Mouse (Mus musculus) right cerebral cortex, adult 18-20 months (tissue): ENCODE data around the gene Yju2.

Experiments used
- DNase-seq: peaks from one replicate; pipeline ENCODE4 v3.0.0; 2022; ENCODE audit warnings: mixed read lengths

Gene Yju2

DNA sequence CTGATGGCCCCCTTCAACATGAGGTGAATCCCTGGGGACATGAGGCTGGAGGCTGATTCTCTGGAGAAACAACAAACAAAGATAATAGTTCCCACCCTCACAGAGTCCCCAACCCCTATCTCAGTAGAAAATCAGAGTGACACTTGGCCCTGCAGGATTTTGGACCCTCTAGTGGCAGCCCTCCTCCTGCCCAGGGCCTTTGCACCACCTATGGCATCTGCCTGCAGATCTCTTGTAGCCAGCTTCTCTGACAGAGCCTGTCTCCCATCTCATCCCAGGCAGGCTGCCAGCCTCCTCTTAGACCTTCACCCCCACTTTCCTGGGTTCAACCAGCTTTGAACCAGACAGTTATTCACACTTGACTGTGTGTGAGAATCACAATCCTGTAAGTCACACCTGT is 1.9 kb downstream of the Yju2 start:
- DNase-seq = no peak

DNA sequence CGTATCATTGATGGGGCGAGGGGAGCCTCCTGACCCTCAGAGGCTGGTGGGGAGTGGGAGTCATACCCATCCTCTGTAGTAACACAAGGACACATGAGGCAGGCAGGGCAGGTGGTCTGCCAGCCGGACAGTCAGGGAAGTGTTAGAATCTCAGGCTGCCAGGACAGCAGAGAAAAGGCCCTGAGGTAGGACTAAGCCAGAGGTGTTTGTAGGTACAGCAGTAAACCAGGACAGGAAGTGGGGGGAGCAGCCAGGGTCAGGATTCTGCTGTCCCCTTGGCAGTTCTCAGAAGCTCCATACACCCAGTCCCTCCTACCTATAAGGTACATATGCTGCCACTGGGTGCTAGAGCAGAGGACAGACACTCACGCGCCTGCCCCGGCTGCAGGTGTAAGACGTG is 2.7 kb downstream of the Yju2 start:
- no peak for DNase-seq

DNA sequence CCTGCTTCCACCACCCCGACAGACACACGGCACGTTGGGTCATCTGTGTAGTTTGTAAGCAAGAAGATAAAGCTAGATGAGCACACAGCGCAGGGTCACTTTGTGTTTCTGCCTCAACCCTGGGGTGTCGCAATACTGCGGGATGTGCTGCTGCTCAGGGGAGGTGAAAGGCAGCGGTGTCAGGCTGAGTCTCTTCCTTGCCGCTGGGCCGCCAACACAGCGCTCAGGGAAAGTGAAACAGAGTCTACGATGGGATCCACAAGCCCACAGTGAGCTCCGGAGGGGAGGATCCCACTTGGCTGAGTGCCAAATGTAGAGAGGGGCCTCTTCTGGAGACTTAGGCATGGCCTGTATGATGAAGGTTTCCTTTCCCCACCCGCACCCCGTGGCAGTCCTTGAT is 4.3 kb downstream of the Yju2 start:
- no peak for DNase-seq

DNA sequence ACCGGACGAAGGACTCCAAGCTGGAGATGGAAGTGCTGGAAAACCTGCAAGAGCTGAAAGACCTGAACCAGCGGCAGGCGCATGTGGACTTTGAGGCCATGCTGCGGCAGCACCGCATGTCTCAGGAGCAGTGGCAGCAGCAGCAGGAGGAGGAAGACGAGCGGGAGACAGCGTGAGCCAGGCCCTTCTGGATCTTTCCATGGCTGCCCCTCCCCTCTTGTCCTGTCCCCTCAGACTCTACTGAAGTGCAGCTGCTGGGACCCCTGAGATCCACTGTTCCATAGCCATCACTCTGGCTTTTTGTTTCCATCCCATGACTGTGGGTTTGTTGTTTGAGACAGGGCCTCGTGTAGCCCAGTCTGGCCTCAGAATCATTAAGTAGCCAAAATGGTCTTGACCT is 5.6 kb downstream of the Yju2 start:
- DNase-seq = no peak

DNA sequence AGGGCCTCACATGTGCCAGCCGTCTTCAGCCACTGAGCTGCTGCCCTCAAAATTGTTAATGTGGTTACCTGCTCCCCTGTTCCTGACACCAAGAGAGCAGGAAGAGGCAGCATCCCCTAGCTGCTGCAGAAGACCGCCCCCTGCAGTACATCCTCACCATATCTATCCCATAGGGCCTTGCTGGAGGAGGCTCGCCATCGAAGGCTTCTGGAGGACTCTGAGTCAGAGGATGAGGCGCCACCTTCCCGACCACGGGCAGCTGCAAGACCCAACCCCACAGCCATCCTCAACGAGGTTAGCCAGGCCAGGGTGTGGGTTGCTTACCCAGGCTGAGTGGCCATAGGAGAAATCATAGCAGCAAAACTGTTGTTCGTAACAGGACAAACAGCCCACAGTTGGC is 6.1 kb downstream of the Yju2 start:
- no peak for DNase-seq

DNA sequence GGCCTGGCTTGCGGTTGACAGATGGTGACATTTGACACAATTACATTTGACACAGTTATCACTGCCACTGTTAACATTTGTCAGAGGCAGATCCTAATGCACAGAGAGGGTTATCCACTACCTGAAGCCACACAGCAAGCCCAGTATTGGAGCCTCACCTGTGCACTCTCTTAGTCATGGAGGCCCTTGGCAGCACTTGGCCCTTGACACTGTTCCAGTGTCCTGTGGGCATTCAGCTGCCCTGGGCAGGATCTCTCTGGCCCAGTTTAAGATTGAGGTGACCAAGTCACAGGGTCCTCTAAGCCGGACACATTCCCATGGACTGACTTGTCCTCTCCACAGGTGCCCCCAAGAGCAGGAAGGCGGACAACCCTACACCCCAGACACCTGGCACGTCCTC is 8.3 kb downstream of the Yju2 start:
- no peak for DNase-seq

DNA sequence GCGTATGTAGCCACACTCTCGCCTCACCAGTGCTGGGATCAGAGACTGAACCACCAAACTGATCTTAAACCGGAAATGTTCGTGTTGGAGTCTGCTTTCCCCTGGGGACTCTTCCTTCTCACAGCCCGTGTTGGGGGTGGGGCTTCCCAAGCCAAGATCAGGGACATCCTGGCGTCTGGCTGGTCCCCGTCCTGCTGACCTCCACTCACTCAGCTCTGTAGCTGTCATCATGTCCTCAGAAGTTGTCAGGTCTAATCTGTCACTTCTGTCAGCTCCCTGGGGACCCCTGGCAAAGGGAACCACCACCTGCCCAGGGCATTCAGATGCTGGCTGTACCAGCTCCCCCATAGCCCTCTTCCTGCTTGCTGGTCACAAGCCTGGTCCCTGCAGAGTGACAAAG is 9.3 kb downstream of the Yju2 start:
- no peak for DNase-seq

DNA sequence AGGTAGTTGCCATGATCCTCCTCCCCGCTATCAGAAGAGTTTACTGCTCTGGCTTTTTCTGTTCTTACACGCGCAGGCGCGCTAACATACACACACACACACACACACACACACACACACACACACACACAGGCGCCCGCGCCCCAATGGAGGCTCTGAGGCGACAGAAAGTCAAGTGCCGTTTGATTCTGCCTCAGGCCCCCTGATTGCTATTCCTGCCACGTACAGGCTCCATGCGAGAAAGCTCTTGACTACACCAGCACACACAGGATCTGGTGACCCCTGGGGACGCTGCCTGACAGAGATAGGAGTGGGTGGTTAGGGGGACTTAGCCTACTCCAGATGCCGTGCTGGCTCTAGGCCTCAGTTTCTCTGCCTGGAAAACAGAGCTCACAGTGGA is 10.7 kb downstream of the Yju2 start:
- no peak for DNase-seq

DNA sequence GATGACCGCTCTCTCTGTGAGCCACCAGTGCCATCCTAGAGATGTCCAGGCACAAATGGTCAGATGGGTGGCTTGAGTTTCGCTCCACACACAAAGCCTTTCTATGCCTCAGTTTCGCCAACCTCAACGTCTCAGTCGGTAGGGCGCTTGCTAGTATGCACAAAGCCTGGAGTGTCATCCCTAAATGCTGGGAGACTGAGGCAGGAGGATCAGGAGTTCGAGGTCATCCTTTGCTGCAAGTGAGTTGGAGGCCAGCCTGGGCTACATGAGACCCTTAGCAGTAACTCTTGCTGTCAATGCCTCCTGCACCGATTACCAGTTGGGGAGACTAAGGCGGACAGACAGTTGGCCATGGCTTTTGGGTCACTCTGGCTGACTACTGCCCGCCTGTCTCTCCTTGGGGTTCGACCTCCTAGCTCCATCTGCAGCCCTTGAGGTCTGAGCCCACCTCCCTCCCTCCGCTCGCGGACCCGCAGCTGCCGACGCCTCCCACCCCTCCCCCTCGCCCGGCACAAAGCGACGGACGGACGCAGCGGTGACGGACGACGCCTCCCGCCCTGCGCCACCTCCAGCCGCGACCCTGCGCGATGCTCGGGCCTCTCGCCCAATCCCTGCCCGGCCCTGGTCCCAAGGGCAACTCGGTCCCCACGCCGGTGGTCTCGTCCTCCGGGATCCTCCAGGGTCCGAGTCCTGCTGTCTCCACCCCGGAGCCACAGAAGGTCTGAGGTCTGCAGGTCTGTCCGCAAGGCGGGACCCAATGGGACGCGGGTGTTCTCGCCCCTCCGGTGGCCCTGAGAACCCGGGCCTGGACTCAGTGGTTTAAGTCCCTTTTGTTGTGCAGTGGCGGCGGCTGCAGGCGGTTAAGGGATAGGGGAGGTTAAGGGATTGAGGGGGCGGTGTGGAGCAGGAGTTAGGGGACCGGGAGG is 11.3 kb downstream of the Yju2 start, which contains the start of gene Shd:
TSS of gene Shd (plus strand) at position 502 of the 926 bp plus-strand sequence.
- no peak for DNase-seq

DNA sequence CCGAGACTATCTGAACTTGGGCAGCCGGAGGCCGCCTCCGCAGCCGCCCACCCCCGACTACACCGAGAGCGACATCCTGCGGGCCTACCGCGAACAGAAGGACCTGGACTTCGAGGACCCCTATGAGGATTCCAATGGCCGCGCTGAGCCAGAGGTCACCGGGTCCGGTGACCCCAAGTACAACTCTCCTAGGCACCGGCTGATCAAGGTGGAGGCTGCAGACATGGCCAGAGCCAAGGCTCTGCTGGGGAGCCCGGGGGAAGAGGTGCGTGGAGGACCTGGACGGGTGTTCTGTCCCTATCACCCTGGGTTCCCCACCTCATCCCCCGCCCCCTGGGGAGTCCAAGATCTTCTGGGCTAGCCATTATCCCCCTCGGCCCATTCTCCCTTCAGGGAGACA is 12.6 kb downstream of the Yju2 start:
- no peak for DNase-seq

DNA sequence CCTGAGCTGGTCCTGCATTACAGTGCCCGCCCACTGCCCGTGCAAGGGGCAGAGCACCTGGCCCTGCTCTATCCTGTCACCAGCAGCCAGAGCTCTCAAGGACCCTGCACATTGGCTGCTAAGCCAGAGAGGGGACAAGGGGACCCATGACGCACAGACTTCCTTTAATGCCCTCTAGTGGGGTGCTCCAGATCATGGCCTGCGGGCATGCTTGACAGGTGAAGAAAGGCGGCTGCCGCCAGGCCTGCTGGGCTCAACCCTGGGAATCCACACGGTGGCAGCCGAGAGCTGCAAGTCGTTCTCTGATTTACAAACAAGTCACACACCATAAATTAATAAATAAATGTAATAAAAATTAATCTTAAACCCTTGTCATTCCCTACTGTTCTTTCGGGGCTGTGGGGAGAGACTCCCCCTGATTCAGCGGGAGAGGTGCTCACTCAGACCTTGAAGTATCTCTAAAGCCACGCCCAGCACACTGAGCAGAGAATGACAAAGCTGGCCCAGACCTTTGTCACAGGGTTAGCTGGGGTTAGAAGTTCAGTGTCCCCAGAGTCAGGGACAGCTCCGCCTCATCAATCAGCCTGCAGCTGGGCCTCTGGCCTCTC is 17.5 kb downstream of the Yju2 start:
- DNase-seq = peak; percentile 75

DNA sequence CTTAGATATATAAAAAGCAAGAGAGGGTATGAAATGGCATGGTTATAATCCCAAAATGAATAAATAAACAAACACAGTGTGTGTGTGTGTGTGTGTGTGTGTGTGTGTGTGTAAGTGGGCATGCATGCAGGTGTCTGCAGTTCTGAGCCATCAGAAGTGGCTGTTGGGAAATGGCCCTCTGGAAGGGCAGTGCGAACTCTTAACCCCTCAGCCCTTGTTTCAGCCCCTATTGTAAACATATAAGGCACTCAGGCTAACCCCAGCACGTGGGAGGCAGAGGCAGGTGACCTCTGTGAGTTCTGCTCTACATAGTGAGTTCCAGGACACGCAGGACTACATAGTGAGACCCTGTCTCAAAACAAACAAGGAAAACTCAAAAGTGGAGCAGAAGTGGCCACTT is 18.4 kb downstream of the Yju2 start:
- DNase-seq = no peak

DNA sequence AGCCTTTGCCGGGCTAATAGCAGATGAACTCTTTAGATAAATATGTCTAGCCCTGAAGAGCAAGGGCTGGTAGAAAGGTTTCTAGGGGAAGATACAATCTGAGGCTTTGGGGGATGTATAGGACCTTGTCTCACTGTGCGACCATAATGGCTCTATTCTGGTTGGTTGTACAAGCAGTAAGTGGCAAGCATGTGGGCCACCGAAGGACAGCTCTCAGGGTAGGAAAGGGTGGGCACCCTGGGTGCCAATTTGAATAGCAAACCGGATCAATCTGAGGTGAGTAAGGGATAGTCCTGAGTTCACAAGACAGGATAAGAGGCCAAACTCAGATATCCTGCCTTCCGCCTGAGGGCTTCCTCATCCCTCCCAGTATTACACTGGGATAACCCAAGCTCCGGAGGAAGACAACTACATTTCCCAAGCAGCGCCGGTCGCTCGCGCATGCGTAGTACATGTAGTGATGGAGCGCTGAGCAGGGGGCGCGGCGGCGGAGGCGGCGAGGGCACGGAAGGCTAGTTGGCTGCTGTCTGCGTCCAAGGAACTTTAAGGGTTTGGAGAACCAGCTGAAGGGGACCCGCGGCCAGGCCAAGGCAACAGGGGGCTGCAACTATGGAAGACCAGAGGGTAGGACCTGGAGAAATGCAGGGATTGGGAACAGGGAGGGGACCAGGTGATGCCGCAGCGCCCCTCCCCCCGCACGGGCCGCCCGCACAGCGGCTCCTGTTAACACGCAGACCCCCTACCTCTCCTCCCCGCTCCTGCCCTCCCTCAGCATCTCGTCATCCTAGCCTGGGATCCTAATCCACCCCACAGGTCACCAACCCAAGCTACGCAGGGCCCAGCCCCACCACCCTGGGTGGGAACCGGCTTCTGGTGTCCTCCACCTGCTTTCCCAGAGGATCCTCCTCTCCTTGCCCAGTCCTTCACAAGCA is 27.4 kb downstream of the Yju2 start, which contains the start of gene Fsd1:
TSS of gene Fsd1 (plus strand) at position 480 of the 932 bp plus-strand sequence.
- peak; percentile 90 for DNase-seq

DNA sequence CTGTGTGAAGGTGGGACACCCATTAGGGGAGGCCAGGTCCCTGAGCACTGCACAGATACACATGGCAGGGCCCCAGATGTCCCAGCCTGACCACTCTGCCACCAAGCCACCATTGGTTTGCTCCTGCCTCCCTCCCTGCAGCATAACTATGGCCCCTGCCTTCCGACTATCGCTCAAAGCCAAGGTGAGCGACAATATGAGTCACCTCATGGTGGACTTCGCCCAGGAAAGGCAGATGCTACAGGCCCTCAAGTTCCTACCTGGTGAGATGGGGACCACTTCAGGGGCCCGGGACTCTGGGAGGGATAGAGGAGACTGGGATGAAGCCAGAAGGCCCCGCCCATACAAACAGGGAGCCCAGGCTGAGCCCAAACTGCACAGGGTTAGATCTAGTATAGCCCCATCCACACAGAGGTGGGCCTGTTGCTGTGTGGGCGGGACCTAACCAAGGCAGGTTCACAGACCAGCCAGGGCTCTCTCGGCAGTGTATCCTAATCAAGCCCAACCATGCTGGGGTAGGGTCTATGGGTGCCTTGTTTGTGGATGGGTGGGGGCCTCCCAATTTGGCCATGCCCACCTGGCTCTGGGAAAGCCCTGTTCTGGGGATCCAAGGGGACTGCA is 31.5 kb downstream of the Yju2 start:
- no peak for DNase-seq

DNA sequence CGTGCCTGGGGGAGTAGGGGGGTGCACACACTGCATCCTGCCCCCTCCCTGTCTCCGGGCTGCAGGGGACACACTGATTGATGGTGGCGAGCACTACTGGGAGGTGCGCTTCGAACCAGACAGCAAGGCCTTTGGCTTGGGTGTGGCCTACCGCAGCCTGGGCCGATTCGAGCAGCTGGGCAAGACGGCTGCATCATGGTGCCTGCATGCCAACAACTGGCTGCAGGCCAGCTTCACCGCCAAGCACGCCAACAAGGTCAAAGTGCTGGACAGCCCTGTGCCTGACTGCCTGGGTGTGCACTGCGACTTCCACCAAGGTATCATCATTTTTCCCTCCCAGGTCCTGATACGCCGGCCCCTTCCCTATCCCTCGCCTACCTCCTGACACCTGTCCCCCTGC is 37.1 kb downstream of the Yju2 start:
- DNase-seq = no peak

DNA sequence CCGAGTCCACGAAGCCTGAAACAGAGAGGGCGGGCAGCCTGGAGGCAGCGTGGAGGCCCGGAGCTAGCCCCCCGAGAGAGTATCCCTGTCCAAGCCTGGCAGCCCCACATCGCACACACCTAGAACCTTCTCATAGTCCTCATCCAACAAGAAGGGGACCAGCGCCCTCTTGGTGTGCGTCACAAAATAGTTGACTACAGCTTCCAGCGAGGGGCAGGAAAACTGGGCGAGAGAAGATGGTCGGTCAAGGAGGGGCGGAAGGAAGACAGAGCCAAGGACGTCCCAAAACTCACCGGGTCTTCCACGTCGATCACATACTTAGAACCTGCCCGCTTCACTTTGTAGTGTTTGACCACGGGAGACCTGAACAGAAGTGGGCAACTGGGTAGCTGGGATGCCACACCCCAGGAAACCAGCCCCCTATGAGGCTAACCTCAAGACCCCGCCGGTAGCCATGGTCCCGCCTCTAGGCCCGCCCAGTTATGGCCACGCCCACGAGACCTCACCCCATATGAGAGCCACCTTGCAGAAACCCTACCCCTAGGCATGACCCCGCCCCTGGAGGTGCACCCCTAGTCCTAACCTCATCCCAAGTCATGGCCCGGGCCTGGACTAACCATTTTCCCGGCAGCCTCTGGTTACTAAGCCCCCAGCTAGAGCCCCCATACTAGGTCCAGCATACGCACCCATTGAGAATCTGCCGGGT is 41.0 kb downstream of the Yju2 start:
- no peak for DNase-seq

DNA sequence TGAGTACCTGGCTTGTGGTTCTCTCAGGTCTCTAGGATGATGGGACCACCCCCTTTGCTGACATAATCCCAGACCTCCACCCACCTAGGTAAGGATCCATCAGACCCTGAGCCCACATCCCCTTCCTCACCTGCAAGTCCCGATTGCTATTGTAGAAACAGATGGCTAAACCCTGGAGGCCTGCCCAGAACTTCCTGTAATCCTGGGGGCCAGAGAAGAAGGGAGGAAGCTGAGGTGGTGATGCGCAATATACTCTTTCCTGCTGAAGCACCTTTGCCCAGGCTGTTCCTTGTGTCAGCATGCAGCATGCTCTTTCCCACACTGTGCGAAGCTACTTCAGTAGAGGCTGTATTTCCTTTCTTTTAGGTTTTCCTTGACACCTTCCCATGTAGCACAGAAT is 44.1 kb downstream of the Yju2 start:
- no peak for DNase-seq

DNA sequence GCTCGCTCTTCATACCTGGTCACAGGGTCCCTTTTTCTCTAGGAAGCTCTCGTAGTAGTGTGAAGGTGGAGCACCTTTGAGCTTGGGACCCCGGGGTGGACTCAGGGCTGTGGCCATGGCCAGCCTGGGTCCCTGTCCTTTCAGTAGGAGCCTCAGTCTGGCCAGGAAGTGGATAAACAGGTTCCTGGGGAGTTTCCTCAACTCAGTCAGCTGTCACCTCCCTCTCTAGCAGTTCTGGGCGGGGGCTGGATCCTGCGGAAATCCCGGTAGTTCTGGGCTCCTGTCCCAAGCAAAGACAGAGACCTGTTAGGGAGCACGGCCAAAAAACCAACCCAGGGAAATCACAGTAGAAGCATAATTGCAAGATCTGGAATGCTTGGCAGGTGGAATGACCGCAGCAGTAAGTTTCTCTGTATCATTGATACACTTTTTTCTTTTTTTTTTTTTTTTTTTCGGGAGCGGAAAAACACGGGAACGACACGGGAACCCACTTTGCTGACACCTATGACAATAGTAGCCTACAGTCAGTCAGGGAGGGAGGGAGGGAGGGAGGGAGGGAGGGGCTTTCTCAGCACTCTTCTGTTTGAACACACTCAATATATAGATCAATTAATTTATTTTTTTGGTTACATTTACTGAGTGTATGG is 46.6 kb downstream of the Yju2 start, which contains the start of the genes Stap2 and Mpnd:
TSS of gene Stap2 (minus strand) at position 170 of the 647 bp plus-strand sequence.
TSS of gene Mpnd (plus strand) at position 297 of the 647 bp plus-strand sequence.
- no peak for DNase-seq

DNA sequence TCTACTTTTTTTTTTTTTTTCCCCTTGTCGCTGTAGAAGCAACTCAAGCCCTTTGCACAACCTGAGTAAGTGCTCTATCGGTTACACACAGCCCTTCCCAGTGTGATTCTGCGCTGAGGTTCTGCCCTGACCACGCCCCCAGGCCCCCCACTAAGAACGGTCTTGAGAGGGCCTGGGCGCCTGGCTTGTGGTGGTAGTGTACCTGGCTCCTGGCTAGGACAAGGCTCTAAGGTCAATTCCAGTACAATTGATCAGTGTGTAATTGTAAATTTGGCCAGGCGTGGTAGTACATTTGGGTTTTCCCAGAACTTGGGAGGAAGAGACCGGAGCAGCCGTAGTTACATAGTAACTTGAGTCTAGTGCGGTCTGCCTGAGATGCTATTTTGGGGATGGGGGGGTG is 48.1 kb downstream of the Yju2 start:
- DNase-seq = no peak

DNA sequence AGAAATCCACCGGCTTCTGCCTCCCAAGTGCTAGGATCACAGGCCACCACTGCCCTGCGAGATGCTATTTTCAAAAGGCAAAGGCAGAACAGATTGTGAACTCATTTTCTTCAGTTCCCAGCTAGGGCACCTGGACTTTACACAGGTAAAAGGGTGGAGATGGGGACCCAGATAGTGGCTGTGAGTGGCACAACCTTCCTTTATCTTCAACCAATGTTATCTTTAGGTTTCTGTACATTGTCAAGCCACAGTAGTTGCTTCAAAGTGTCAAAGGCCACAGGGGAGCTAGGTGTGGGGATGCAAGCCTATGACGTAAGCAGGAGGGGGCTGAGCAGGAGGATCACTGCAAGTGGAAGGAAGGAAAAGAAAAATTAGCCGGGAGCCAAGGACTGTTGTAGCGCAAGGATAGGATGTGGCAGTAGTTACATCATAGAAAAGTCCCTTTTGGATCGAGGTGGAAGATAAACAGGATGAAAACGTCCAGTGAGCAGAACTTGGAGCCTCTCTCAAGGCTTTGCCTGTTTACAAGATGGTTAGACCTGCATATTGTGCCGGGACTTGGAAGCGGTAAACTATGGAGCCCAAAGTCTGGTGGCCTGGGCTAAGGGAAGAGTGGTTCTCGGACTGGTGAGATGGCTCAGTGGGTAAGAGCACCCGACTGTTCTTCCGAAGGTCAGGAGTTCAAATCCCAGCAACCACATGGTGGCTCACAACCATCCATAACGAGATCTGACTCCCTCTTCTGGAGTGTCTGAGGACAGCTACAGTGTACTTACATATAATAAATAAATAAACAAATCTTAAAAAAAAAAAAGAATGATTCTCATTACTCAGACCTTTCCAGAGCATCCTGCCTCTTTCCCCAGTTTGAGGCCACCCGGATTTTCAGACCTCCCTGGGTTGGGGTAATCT is 48.8 kb downstream of the Yju2 start:
- no peak for DNase-seq
